14 mouse cellular contexts compared by ENCODE assay signal in the genomic region with DNA sequence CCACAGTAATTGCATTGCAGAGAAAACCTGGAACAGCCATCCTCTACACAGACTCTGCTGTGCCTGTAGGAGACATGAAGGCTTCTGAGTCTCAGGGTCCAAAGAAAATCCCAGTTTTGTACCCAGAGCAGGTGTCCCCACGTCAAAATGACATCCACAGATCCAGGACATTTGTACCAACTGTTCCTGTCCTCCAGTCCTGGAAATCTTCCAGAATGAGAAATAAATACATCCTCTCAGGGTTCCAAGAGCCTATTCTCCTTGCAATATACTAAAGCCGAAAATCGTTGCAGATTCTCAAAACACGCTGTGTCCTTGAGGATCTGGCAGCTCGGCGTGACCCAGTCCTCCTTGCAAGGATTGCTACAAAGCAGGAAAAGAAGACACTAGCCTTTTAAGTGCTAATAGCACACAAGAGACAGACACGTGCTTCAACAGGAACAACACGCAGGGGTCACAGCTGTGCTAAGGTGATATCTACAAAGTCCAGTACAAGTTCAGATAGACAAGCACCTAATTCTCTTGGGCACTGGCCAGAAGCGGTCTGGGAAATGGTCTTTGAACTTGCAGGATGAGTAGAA. TPM values are rescaled to one million over a fixed set of nuclear protein-coding genes. Genes with fewer than 3 reads are reported as not detected.
DNase-seq lines count a peak whose midpoint lies in the region; ATAC-seq and TF ChIP-seq lines count a peak whose summit lies in the region.
"Had no signal": no experiment of that assay in that cellular context is flagged by ENCODE, and none has a peak within 500 bp of the region (broad histone marks: within the 10 kb centered on the region; RNA-seq: fewer than 3 reads in every experiment).

No protein-coding gene starts in this region.

- 61% methylated on average over 9 of the region's 9 CpGs for WGBS in hindbrain, postnatal 0 days
- WGBS in hindbrain, embryonic 16.5 days = 78% methylated on average over 9 of the region's 9 CpGs
- WGBS in heart, embryonic 15.5 days = 38% methylated on average over 9 of the region's 9 CpGs

- no peaks in the 10 kb centered on the region for H3K9me3 ChIP-seq in hindbrain, postnatal 0 days (ENCODE audit: low read length)
- peaks cover 2% of the 10 kb centered on the region; the same call in 1 of the 2 replicates for H3K9me3 ChIP-seq in hindbrain, embryonic 16.5 days (ENCODE audit: control insufficient read depth, low read length)
- no peaks in the 10 kb centered on the region for H3K9me3 ChIP-seq in heart, embryonic 15.5 days (replicated peaks)
- H3K9me3 ChIP-seq: limb, embryonic 15.5 days; stomach, embryonic 15.5 days had no signal

- peak; percentile 49; the same call in 1 of the 2 replicates for ATAC-seq in hindbrain, postnatal 0 days
- ATAC-seq in hindbrain, embryonic 16.5 days = no peak
- peak; percentile 47; the same call in 1 of the 2 replicates for ATAC-seq in heart, embryonic 15.5 days (replicated peaks; ENCODE audit: insufficient number of reproducible peaks, insufficient read depth, low FRiP score, low read depth)
- ATAC-seq in erythroblast, adult 5-6 weeks (replicated peaks; ENCODE audit: low FRiP score, poor library complexity, severe bottlenecking) = no peak
- ATAC-seq: inflammation-experienced regulatory T-cells, adult 6 months had no signal

- no peaks in the 10 kb centered on the region for H3K36me3 ChIP-seq in hindbrain, postnatal 0 days (ENCODE audit: insufficient read depth, low read length)
- no peaks in the 10 kb centered on the region for H3K36me3 ChIP-seq in hindbrain, embryonic 16.5 days (ENCODE audit: control insufficient read depth, insufficient read depth, low read length)
- no peaks in the 10 kb centered on the region for H3K36me3 ChIP-seq in heart, embryonic 15.5 days
- H3K36me3 ChIP-seq: limb, embryonic 15.5 days; stomach, embryonic 15.5 days had no signal

- no peaks in the 10 kb centered on the region for H3K27me3 ChIP-seq in hindbrain, postnatal 0 days (ENCODE audit: insufficient read depth, low read length)
- H3K27me3 ChIP-seq in hindbrain, embryonic 16.5 days (replicated peaks; ENCODE audit: control insufficient read depth, insufficient read depth, low read length) = no peaks in the 10 kb centered on the region
- no peaks in the 10 kb centered on the region for H3K27me3 ChIP-seq in heart, embryonic 15.5 days
- H3K27me3 ChIP-seq: CH12.LX; limb, embryonic 15.5 days; megakaryocyte, embryonic 14.5 days; stomach, embryonic 15.5 days had no signal

- H3K4me3 ChIP-seq in hindbrain, postnatal 0 days (ENCODE audit: low read length) = no peak overlapping the region
- no peak overlapping the region for H3K4me3 ChIP-seq in hindbrain, embryonic 16.5 days (ENCODE audit: low read length)
- H3K4me3 ChIP-seq in heart, embryonic 15.5 days = no peak overlapping the region
- H3K4me3 ChIP-seq: gastrocnemius, adult 2 months; limb, embryonic 15.5 days; megakaryocyte, embryonic 14.5 days; stomach, embryonic 15.5 days had no signal

- no peak overlapping the region for H3K4me2 ChIP-seq in hindbrain, postnatal 0 days (ENCODE audit: low read depth, low read length)
- H3K4me2 ChIP-seq in hindbrain, embryonic 16.5 days (ENCODE audit: low read length) = no peak overlapping the region
- H3K4me2 ChIP-seq in heart, embryonic 15.5 days = no peak overlapping the region
- H3K4me2 ChIP-seq: limb, embryonic 15.5 days; stomach, embryonic 15.5 days had no signal

- peak; percentile 35 for DNase-seq in hindbrain, postnatal 0 days (ENCODE audit: low spot score)
- peak; percentile 53 for DNase-seq in ovary, postnatal 36 days (ENCODE audit: low spot score)
- no peak for DNase-seq in ovary, postnatal 14 days (ENCODE audit: low spot score)
- DNase-seq in lung, postnatal 10 days = no peak
- no peak for DNase-seq in lung, postnatal 25 days (ENCODE audit: low spot score)
- DNase-seq: gastrocnemius, adult 2 months had no signal

- H3K4me1 ChIP-seq in hindbrain, postnatal 0 days (ENCODE audit: insufficient read depth, low read length) = 0 out of 2 replicates have a peak, but pooled peaks cover 5% of the 10 kb centered on the region
- no peaks in the 10 kb centered on the region for H3K4me1 ChIP-seq in hindbrain, embryonic 16.5 days (ENCODE audit: control insufficient read depth, insufficient read depth, low read depth, low read length)
- peaks cover 38% of the 10 kb centered on the region for H3K4me1 ChIP-seq in heart, embryonic 15.5 days (replicated peaks)
- H3K4me1 ChIP-seq: stomach, embryonic 15.5 days had no signal

- TF ChIP-seq CTCF in hindbrain, postnatal 0 days (IDR thresholded peaks at IDR 0.05; ENCODE audit: low read depth) = no peak

- no peak overlapping the region for H3K27ac ChIP-seq in hindbrain, postnatal 0 days
- H3K27ac ChIP-seq in hindbrain, embryonic 16.5 days (ENCODE audit: low read depth, low read length) = no peak overlapping the region
- peak overlapping the region; percentile 57 for H3K27ac ChIP-seq in heart, embryonic 15.5 days
- H3K27ac ChIP-seq: gastrocnemius, adult 2 months; limb, embryonic 15.5 days; stomach, embryonic 15.5 days had no signal

- no peak overlapping the region for H3K9ac ChIP-seq in hindbrain, postnatal 0 days (replicated peaks; ENCODE audit: low read length)
- no peak overlapping the region for H3K9ac ChIP-seq in hindbrain, embryonic 16.5 days (ENCODE audit: low read depth, low read length)
- no peak overlapping the region for H3K9ac ChIP-seq in heart, embryonic 15.5 days
- H3K9ac ChIP-seq: limb, embryonic 15.5 days; stomach, embryonic 15.5 days had no signal

RNA-seq across cellular contexts. Expression of a gene that starts 51.1 kb away (rescaled TPM):
- 10.1 and 29.9 TPM in 2 replicates for total RNA-seq in hindbrain, postnatal 0 days (2014; rRNA removed)
- 12.4 and 14.9 TPM in 2 replicates for polyA plus RNA-seq in hindbrain, postnatal 0 days (2015; fragmentation: Nextera tagmentation; extraction: Ambion mirVana)
- 14.8 and 17.1 TPM in 2 replicates for polyA plus RNA-seq in hindbrain, embryonic 16.5 days (2015; fragmentation: Nextera tagmentation; extraction: Ambion mirVana)
- polyA plus RNA-seq in heart, embryonic 15.5 days (2015; fragmentation: Nextera tagmentation; extraction: Ambion mirVana) = 13.7 and 16.4 TPM in 2 replicates
- 23.4 and 25.4 TPM in 2 replicates for total RNA-seq in erythroblast, adult 5-6 weeks (2015; ENCODE audit: low replicate concordance)
- total RNA-seq in erythroblast, adult 5-6 weeks (2017; ENCODE audit: low replicate concordance) = 22.6 and 26.9 TPM in 2 replicates
- total RNA-seq: CH12.LX had no signal
- polyA plus RNA-seq: inflammation-experienced regulatory T-cells, adult 6 months had no signal

Comparison
In these comparisons a context has a peak if more than half of its experiments do, and no peak if none do; other contexts are left out.
1. ATAC-seq: peak in hindbrain, postnatal 0 days (single experiment) and heart, embryonic 15.5 days (single experiment); none in hindbrain, embryonic 16.5 days (single experiment) and erythroblast, adult 5-6 weeks (single experiment).
2. DNase-seq: peak in hindbrain, postnatal 0 days (single experiment) and ovary, postnatal 36 days (single experiment); none in ovary, postnatal 14 days (single experiment), lung, postnatal 10 days (single experiment) and lung, postnatal 25 days (single experiment).